Mouse (Mus musculus): ENCODE measurements around the gene Rpl9. TPM values are rescaled to one million over a fixed set of nuclear protein-coding genes. Genes with fewer than 3 reads are reported as not detected.

The Rpl9 gene
- polyA plus RNA-seq, 1 experiment = 888 TPM

- Histone ChIP-seq H3K4me3 (ENCODE audit: insufficient read depth, low read length) (no peak overlapping the region), H3K27ac (ENCODE audit: insufficient read depth, low read length) (no peak overlapping the region), H3K4me1 (ENCODE audit: control insufficient read depth, insufficient read depth, low read length) (0 out of 2 replicates have a peak, but pooled peaks cover 6% of the 10 kb centered on the region)
- TF ChIP-seq POLR2A (IDR thresholded peaks at IDR 0.05; ENCODE audit: low read depth, low read length) = no peak; the same call in 1 of the 2 replicates
- no peak for TF ChIP-seq CTCF (IDR thresholded peaks at IDR 0.05; ENCODE audit: borderline replicate concordance, insufficient read depth, low read length)
Observed at GRCm38 (mm10) chr5:65387008-65387867, 4.0 kb downstream of the Rpl9 start.

GRCm38 (mm10) chr5:65385704-65386103 is 5.5 kb downstream of the Rpl9 start:
- Histone ChIP-seq H3K4me1 (ENCODE audit: control insufficient read depth, insufficient read depth, low read length) (0 out of 2 replicates have a peak, but pooled peaks cover 6% of the 10 kb centered on the region), H3K4me3 (ENCODE audit: insufficient read depth, low read length) (no peak overlapping the region), H3K27ac (ENCODE audit: insufficient read depth, low read length) (no peak overlapping the region)
- TF ChIP-seq POLR2A (IDR thresholded peaks at IDR 0.05; ENCODE audit: low read depth, low read length) (no peak), CTCF (IDR thresholded peaks at IDR 0.05; ENCODE audit: borderline replicate concordance, insufficient read depth, low read length) (no peak)

DNA sequence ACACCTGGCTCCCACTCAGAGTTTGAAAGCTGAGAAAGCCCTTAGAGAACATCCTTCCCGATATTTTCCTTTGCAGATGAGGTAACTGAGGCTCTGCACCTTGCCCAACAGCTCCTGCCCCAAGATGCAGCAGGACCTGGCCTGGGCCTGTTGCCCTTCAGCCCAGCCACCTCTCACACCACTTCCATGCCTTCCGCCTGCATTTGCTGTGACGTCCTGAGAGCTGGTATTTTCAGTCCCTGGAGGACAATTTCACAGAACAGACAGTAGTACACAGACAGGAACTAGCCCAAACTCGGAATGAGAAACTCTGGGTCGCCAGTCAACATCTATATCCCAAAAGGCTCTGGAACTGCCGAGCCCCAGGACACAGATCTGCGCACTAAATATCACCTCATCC is 16.5 kb downstream of the Rpl9 start:
- H3K4me3 ChIP-seq (ENCODE audit: insufficient read depth, low read length) = no peak overlapping the region
- no peak for TF ChIP-seq POLR2A (IDR thresholded peaks at IDR 0.05; ENCODE audit: low read depth, low read length)
- TF ChIP-seq CTCF (IDR thresholded peaks at IDR 0.05; ENCODE audit: borderline replicate concordance, insufficient read depth, low read length) = no peak
- H3K4me1 ChIP-seq (ENCODE audit: control insufficient read depth, insufficient read depth, low read length) = no peaks in the 10 kb centered on the region
- no peak overlapping the region for H3K27ac ChIP-seq (ENCODE audit: insufficient read depth, low read length)

GRCm38 (mm10) chr5:65371551-65371950 is 19.7 kb downstream of the Rpl9 start:
- Histone ChIP-seq H3K4me1 (ENCODE audit: control insufficient read depth, insufficient read depth, low read length) (no peaks in the 10 kb centered on the region), H3K27ac (ENCODE audit: insufficient read depth, low read length) (no peak overlapping the region), H3K4me3 (ENCODE audit: insufficient read depth, low read length) (no peak overlapping the region)
- TF ChIP-seq CTCF (IDR thresholded peaks at IDR 0.05; ENCODE audit: borderline replicate concordance, insufficient read depth, low read length) (no peak), POLR2A (IDR thresholded peaks at IDR 0.05; ENCODE audit: low read depth, low read length) (no peak)

DNA sequence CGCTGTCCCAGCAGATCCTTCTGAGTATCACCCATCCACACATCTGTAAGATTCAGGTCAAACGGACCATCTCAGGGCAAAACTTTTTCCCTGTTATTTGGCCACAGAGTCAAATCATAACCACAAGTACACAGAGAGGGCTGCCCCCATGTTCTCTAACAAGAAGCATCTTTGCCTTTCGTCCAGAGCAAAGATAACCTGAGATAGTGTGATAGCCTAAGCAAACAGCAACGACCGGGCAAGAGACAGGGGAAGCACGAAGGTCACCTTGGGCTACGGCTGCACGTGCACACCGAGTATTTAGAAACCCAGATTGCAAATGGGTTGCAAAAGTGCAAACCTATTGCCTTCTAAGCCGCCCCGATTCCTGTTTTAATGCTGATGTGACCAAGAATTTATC is 23.4 kb downstream of the Rpl9 start:
- H3K4me3 ChIP-seq (ENCODE audit: insufficient read depth, low read length) = no peak overlapping the region
- H3K4me1 ChIP-seq (ENCODE audit: control insufficient read depth, insufficient read depth, low read length) = no peaks in the 10 kb centered on the region
- no peak for TF ChIP-seq POLR2A (IDR thresholded peaks at IDR 0.05; ENCODE audit: low read depth, low read length)
- no peak overlapping the region for H3K27ac ChIP-seq (ENCODE audit: insufficient read depth, low read length)

GRCm38 (mm10) chr5:65357771-65358170 is 33.5 kb downstream of the Rpl9 start:
- no peaks in the 10 kb centered on the region for H3K4me1 ChIP-seq (ENCODE audit: control insufficient read depth, insufficient read depth, low read length)
- no peak for TF ChIP-seq CTCF (IDR thresholded peaks at IDR 0.05; ENCODE audit: borderline replicate concordance, insufficient read depth, low read length)
- no peak for TF ChIP-seq POLR2A (IDR thresholded peaks at IDR 0.05; ENCODE audit: low read depth, low read length)
- no peak overlapping the region for H3K4me3 ChIP-seq (ENCODE audit: insufficient read depth, low read length)
- H3K27ac ChIP-seq (ENCODE audit: insufficient read depth, low read length) = no peak overlapping the region

DNA sequence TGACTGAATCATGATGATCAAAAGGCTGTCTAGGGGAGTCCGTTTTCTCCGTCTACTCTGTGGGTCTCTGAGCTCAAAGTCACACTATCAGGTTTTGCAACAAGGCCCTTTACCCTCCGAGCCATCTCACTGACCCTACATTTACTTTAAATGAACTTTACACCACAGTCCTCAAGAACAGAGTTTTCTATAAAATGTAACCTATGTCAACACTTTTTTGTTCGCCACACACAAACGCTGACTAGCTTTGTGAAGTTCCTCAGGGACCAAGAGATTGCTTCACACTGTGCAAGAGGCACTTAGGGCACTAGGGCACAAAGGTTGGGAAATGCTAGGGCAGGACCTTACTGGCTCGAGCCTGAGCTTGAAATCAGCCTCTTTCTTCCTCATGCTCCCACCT is 34.4 kb downstream of the Rpl9 start:
- Histone ChIP-seq H3K4me3 (ENCODE audit: insufficient read depth, low read length) (no peak overlapping the region), H3K4me1 (ENCODE audit: control insufficient read depth, insufficient read depth, low read length) (no peaks in the 10 kb centered on the region), H3K27ac (ENCODE audit: insufficient read depth, low read length) (no peak overlapping the region)
- TF ChIP-seq POLR2A (IDR thresholded peaks at IDR 0.05; ENCODE audit: low read depth, low read length) (no peak), CTCF (IDR thresholded peaks at IDR 0.05; ENCODE audit: borderline replicate concordance, insufficient read depth, low read length) (no peak)

- no peak for TF ChIP-seq CTCF (IDR thresholded peaks at IDR 0.05; ENCODE audit: borderline replicate concordance, insufficient read depth, low read length)
- TF ChIP-seq POLR2A (IDR thresholded peaks at IDR 0.05; ENCODE audit: low read depth, low read length) = no peak
Observed at GRCm38 (mm10) chr5:65354985-65355384, 36.3 kb downstream of the Rpl9 start.

GRCm38 (mm10) chr5:65354097-65354496 is 37.1 kb downstream of the Rpl9 start:
- Histone ChIP-seq H3K4me3 (ENCODE audit: insufficient read depth, low read length) (no peak overlapping the region), H3K4me1 (ENCODE audit: control insufficient read depth, insufficient read depth, low read length) (no peaks in the 10 kb centered on the region), H3K27ac (ENCODE audit: insufficient read depth, low read length) (no peak overlapping the region)
- TF ChIP-seq POLR2A (IDR thresholded peaks at IDR 0.05; ENCODE audit: low read depth, low read length) (no peak), CTCF (IDR thresholded peaks at IDR 0.05; ENCODE audit: borderline replicate concordance, insufficient read depth, low read length) (no peak)

More at GRCm38 (mm10) chr5:65354985-65355384, 36.3 kb downstream of the Rpl9 start:
- H3K4me1 ChIP-seq (ENCODE audit: control insufficient read depth, insufficient read depth, low read length) = no peaks in the 10 kb centered on the region
- no peak overlapping the region for H3K27ac ChIP-seq (ENCODE audit: insufficient read depth, low read length)
- no peak overlapping the region for H3K4me3 ChIP-seq (ENCODE audit: insufficient read depth, low read length)

GRCm38 (mm10) chr5:65350508-65350907 is 40.7 kb downstream of the Rpl9 start:
- TF ChIP-seq POLR2A (IDR thresholded peaks at IDR 0.05; ENCODE audit: low read depth, low read length) (no peak), CTCF (IDR thresholded peaks at IDR 0.05; ENCODE audit: borderline replicate concordance, insufficient read depth, low read length) (no peak)

More at GRCm38 (mm10) chr5:65350508-65350907, 40.7 kb downstream of the Rpl9 start:
- Histone ChIP-seq H3K27ac (ENCODE audit: insufficient read depth, low read length) (no peak overlapping the region), H3K4me1 (ENCODE audit: control insufficient read depth, insufficient read depth, low read length) (no peaks in the 10 kb centered on the region), H3K4me3 (ENCODE audit: insufficient read depth, low read length) (no peak overlapping the region)
